Comparison of ENCODE assay signal across 31 mouse cellular contexts in genomic region chr17:32450844-32451537, GRCm38 (mm10). TPM values are rescaled to one million over a fixed set of nuclear protein-coding genes. Genes with fewer than 3 reads are reported as not detected.
DNase-seq lines count a peak whose midpoint lies in the region; ATAC-seq and TF ChIP-seq lines count a peak whose summit lies in the region.
"Had no signal": no experiment of that assay in that cellular context is flagged by ENCODE, and none has a peak within 500 bp of the region (broad histone marks: within the 10 kb centered on the region; RNA-seq: fewer than 3 reads in every experiment).

No protein-coding gene starts in this region.

- H3K9me3 ChIP-seq in embryonic facial prominence, embryonic 11.5 days (replicated peaks; ENCODE audit: control insufficient read depth, low read length), result no peaks in the 10 kb centered on the region
- H3K9me3 ChIP-seq in embryonic facial prominence, embryonic 10.5 days, result no peaks in the 10 kb centered on the region
- H3K9me3 ChIP-seq in kidney, postnatal 0 days (replicated peaks; ENCODE audit: low read length), result no peaks in the 10 kb centered on the region
- H3K9me3 ChIP-seq in hindbrain, embryonic 13.5 days, result no peaks in the 10 kb centered on the region
- H3K9me3 ChIP-seq: heart, embryonic 15.5 days had no signal

- H3K9ac ChIP-seq in embryonic facial prominence, embryonic 11.5 days (replicated peaks; ENCODE audit: low read length), result no peak overlapping the region
- H3K9ac ChIP-seq in kidney, postnatal 0 days (ENCODE audit: low read depth, low read length), result no peak overlapping the region
- H3K9ac ChIP-seq in hindbrain, embryonic 13.5 days, result no peak overlapping the region
- H3K9ac ChIP-seq: embryonic facial prominence, embryonic 13.5 days; forebrain, postnatal 0 days; heart, embryonic 12.5 days; heart, embryonic 15.5 days; hindbrain, embryonic 14.5 days had no signal

- H3K27ac ChIP-seq in embryonic facial prominence, embryonic 11.5 days (replicated peaks; ENCODE audit: low read depth, low read length), result no peak overlapping the region
- no peak overlapping the region for H3K27ac ChIP-seq in embryonic facial prominence, embryonic 10.5 days (replicated peaks)
- H3K27ac ChIP-seq in kidney, postnatal 0 days, result no peak overlapping the region
- H3K27ac ChIP-seq in hindbrain, embryonic 13.5 days, result no peak overlapping the region
- H3K27ac ChIP-seq: embryonic facial prominence, embryonic 13.5 days; gastrocnemius, adult 2 months; heart, embryonic 15.5 days; hindbrain, embryonic 10.5 days; hindbrain, embryonic 14.5 days; hindbrain, postnatal 0 days had no signal

- peak; percentile 6 for DNase-seq in embryonic facial prominence, embryonic 11.5 days (ENCODE audit: low spot score)
- DNase-seq in embryonic facial prominence, embryonic 10.5 days (ENCODE audit: low spot score), result no peak
- peak; percentile 62 for DNase-seq in kidney, postnatal 0 days (ENCODE audit: low spot score)
- DNase-seq in kidney, adult 18-20 months, result no peak
- peak; percentile 30 for DNase-seq in lung, postnatal 36 days
- DNase-seq in lung, postnatal 25 days (ENCODE audit: low spot score), result no peak
- no peak for DNase-seq in embryo, embryonic 10.5 days (ENCODE audit: low spot score)
- DNase-seq: adrenal gland, adult 8-10 months; adrenal gland, postnatal 25 days; cerebellum, adult 11-12 months; cerebellum, adult 8-10 months; cerebellum, postnatal 10 days; cerebellum, postnatal 36 days; forebrain, postnatal 0 days; gastrocnemius, adult 2 months; gastrocnemius, postnatal 14 days; heart, adult 11 months; heart, postnatal 10 days; heart, postnatal 36 days had no signal

- H3K4me3 ChIP-seq in embryonic facial prominence, embryonic 11.5 days (ENCODE audit: low read depth, low read length), result no peak overlapping the region
- no peak overlapping the region for H3K4me3 ChIP-seq in embryonic facial prominence, embryonic 10.5 days
- no peak overlapping the region for H3K4me3 ChIP-seq in kidney, postnatal 0 days (replicated peaks; ENCODE audit: low read depth, low read length)
- H3K4me3 ChIP-seq in hindbrain, embryonic 13.5 days, result no peak overlapping the region
- H3K4me3 ChIP-seq: embryonic facial prominence, embryonic 13.5 days; gastrocnemius, adult 2 months; heart, embryonic 12.5 days; heart, embryonic 15.5 days; hindbrain, embryonic 10.5 days had no signal

- H3K4me2 ChIP-seq in embryonic facial prominence, embryonic 11.5 days (ENCODE audit: low read depth, low read length), result no peak overlapping the region
- H3K4me2 ChIP-seq in kidney, postnatal 0 days (ENCODE audit: low read length), result no peak overlapping the region
- no peak overlapping the region for H3K4me2 ChIP-seq in hindbrain, embryonic 13.5 days
- H3K4me2 ChIP-seq: embryonic facial prominence, embryonic 13.5 days; heart, embryonic 12.5 days; heart, embryonic 15.5 days; hindbrain, embryonic 14.5 days had no signal

- no peak for ATAC-seq in embryonic facial prominence, embryonic 11.5 days (replicated peaks; ENCODE audit: insufficient number of reproducible peaks, low FRiP score, low TSS enrichment, low read depth)
- ATAC-seq in kidney, postnatal 0 days (replicated peaks; ENCODE audit: low FRiP score, low read depth), result no peak
- ATAC-seq in hindbrain, embryonic 13.5 days (ENCODE audit: low FRiP score), result no peak
- ATAC-seq: activated CD4-positive, CD25-positive, alpha-beta regulatory T cell, adult 4 months; forebrain, embryonic 14.5 days; forebrain, postnatal 0 days; hindbrain, postnatal 0 days; inflammation-experienced regulatory T-cells, adult 6 months had no signal

- H3K36me3 ChIP-seq in embryonic facial prominence, embryonic 11.5 days (replicated peaks; ENCODE audit: control insufficient read depth, insufficient read depth, low read depth, low read length), result no peaks in the 10 kb centered on the region
- H3K36me3 ChIP-seq in embryonic facial prominence, embryonic 10.5 days (replicated peaks), result no peaks in the 10 kb centered on the region
- no peaks in the 10 kb centered on the region for H3K36me3 ChIP-seq in kidney, postnatal 0 days (ENCODE audit: insufficient read depth, low read length)
- H3K36me3 ChIP-seq in hindbrain, embryonic 13.5 days, result no peaks in the 10 kb centered on the region
- H3K36me3 ChIP-seq: embryonic facial prominence, embryonic 13.5 days; heart, embryonic 12.5 days; heart, embryonic 15.5 days; hindbrain, embryonic 10.5 days had no signal

- no peaks in the 10 kb centered on the region for H3K27me3 ChIP-seq in embryonic facial prominence, embryonic 11.5 days (ENCODE audit: control insufficient read depth, insufficient read depth, low read length)
- H3K27me3 ChIP-seq in embryonic facial prominence, embryonic 10.5 days (replicated peaks; ENCODE audit: low read depth, poor library complexity, severe bottlenecking), result peaks cover 32% of the 10 kb centered on the region
- no peaks in the 10 kb centered on the region for H3K27me3 ChIP-seq in kidney, postnatal 0 days (ENCODE audit: insufficient read depth, low read length)
- peaks cover 25% of the 10 kb centered on the region for H3K27me3 ChIP-seq in hindbrain, embryonic 13.5 days

- TF ChIP-seq CTCF in kidney, postnatal 0 days (IDR thresholded peaks at IDR 0.05; ENCODE audit: low read depth), result no peak

- no peaks in the 10 kb centered on the region for H3K4me1 ChIP-seq in embryonic facial prominence, embryonic 11.5 days (ENCODE audit: control insufficient read depth, insufficient read depth, low read length)
- H3K4me1 ChIP-seq in embryonic facial prominence, embryonic 10.5 days, result peaks cover 12% of the 10 kb centered on the region
- no peaks in the 10 kb centered on the region for H3K4me1 ChIP-seq in kidney, postnatal 0 days (replicated peaks; ENCODE audit: insufficient read depth, low read length)
- H3K4me1 ChIP-seq in hindbrain, embryonic 13.5 days (replicated peaks), result peaks cover 8% of the 10 kb centered on the region

- 40% methylated on average over 2 of the region's 2 CpGs for WGBS in embryonic facial prominence, embryonic 11.5 days
- 46% methylated on average over 2 of the region's 2 CpGs for WGBS in embryonic facial prominence, embryonic 10.5 days
- 11% methylated on average over 2 of the region's 2 CpGs for WGBS in kidney, postnatal 0 days
- WGBS in hindbrain, embryonic 13.5 days, result 54% methylated on average over 2 of the region's 2 CpGs

RNA-seq across cellular contexts. Expression of gene Cyp4f39, which starts 1.5 kb away (rescaled TPM):
- polyA plus RNA-seq in embryonic facial prominence, embryonic 11.5 days (2014; fragmentation: Nextera tagmentation; extraction: Ambion mirVana), result 0.46 and 0.98 TPM in 2 replicates
- 0.44 and 0.63 TPM in 2 replicates for polyA plus RNA-seq in embryonic facial prominence, embryonic 10.5 days (2016; fragmentation: Nextera tagmentation; extraction: Ambion mirVana)
- 0.54 and 0.98 TPM in 2 replicates for polyA plus RNA-seq in kidney, postnatal 0 days (2015; fragmentation: Nextera tagmentation; extraction: Ambion mirVana)
- 1.3 and 1.4 TPM in 2 replicates for polyA plus RNA-seq in hindbrain, embryonic 13.5 days (2015; fragmentation: Nextera tagmentation; extraction: Ambion mirVana)
- polyA plus RNA-seq: cortical plate, adult 2 months; frontal cortex, adult 2 months had no signal

RNA-seq across cellular contexts. Expression of gene Pglyrp2, which starts 27.0 kb away (rescaled TPM):
- not detected in 2 replicates for polyA plus RNA-seq in embryonic facial prominence, embryonic 11.5 days (2014; fragmentation: Nextera tagmentation; extraction: Ambion mirVana)
- polyA plus RNA-seq in embryonic facial prominence, embryonic 10.5 days (2016; fragmentation: Nextera tagmentation; extraction: Ambion mirVana), result not detected in 2 replicates
- not detected in 2 replicates for polyA plus RNA-seq in kidney, postnatal 0 days (2015; fragmentation: Nextera tagmentation; extraction: Ambion mirVana)
- 0.12 TPM in 1 of 2 replicates, not detected in the other for polyA plus RNA-seq in hindbrain, embryonic 13.5 days (2015; fragmentation: Nextera tagmentation; extraction: Ambion mirVana)
- polyA plus RNA-seq: cortical plate, adult 2 months; forebrain, embryonic 14.5 days; forebrain, postnatal 0 days; frontal cortex, adult 2 months; heart, embryonic 12.5 days; hindbrain, embryonic 10.5 days; hindbrain, embryonic 14.5 days; hindbrain, postnatal 0 days had no signal

RNA-seq across cellular contexts. Expression of gene Rasal3, which starts 47.6 kb away (rescaled TPM):
- 0.63 and 0.77 TPM in 2 replicates for polyA plus RNA-seq in embryonic facial prominence, embryonic 11.5 days (2014; fragmentation: Nextera tagmentation; extraction: Ambion mirVana)
- polyA plus RNA-seq in embryonic facial prominence, embryonic 10.5 days (2016; fragmentation: Nextera tagmentation; extraction: Ambion mirVana), result 0.64 and 0.85 TPM in 2 replicates
- 0.29 and 0.53 TPM in 2 replicates for polyA plus RNA-seq in kidney, postnatal 0 days (2015; fragmentation: Nextera tagmentation; extraction: Ambion mirVana)
- 0.62 and 0.83 TPM in 2 replicates for polyA plus RNA-seq in hindbrain, embryonic 13.5 days (2015; fragmentation: Nextera tagmentation; extraction: Ambion mirVana)

RNA-seq across cellular contexts. Expression of gene Cyp4f17, which starts 54.9 kb away (rescaled TPM):
- 4.0 and 7.1 TPM in 2 replicates for polyA plus RNA-seq in embryonic facial prominence, embryonic 11.5 days (2014; fragmentation: Nextera tagmentation; extraction: Ambion mirVana)
- 7.6 and 8.9 TPM in 2 replicates for polyA plus RNA-seq in embryonic facial prominence, embryonic 10.5 days (2016; fragmentation: Nextera tagmentation; extraction: Ambion mirVana)
- 6.6 and 6.8 TPM in 2 replicates for polyA plus RNA-seq in kidney, postnatal 0 days (2015; fragmentation: Nextera tagmentation; extraction: Ambion mirVana)
- polyA plus RNA-seq in hindbrain, embryonic 13.5 days (2015; fragmentation: Nextera tagmentation; extraction: Ambion mirVana), result 12.8 and 13.1 TPM in 2 replicates

Comparison
In these comparisons a context has a peak if more than half of its experiments do, and no peak if none do; other contexts are left out.
1. DNase-seq: peak in embryonic facial prominence, embryonic 11.5 days (single experiment), kidney, postnatal 0 days (single experiment) and lung, postnatal 36 days (single experiment); none in embryonic facial prominence, embryonic 10.5 days (single experiment), kidney, adult 18-20 months (single experiment), lung, postnatal 25 days (single experiment) and embryo, embryonic 10.5 days (single experiment).